Mouse (Mus musculus): ENCODE measurements around the gene Mthfd1l.

- TF ChIP-seq POLR2A (IDR thresholded peaks at IDR 0.05; ENCODE audit: low read depth, low read length) (no peak), SMC3 (IDR thresholded peaks at IDR 0.05; ENCODE audit: low read depth, low read length) (no peak), NRF1 (IDR thresholded peaks at IDR 0.05; ENCODE audit: low read depth, low read length) (no peak), MYC (IDR thresholded peaks at IDR 0.05; ENCODE audit: low read depth, low read length) (no peak), TCF12 (IDR thresholded peaks at IDR 0.05; ENCODE audit: low read depth, low read length) (no peak), CHD2 (IDR thresholded peaks at IDR 0.05; ENCODE audit: low read length) (no peak)
Measured at GRCm38 (mm10) chr10:4119287-4119686, 146.4 kb downstream of the Mthfd1l start.
